Mouse (Mus musculus): ENCODE measurements around the gene Olfr483.

The Olfr483 gene

GRCm38 (mm10) chr7:108100549-108100948 is at the start of gene Olfr483:
TSS of gene Olfr483 (plus strand) at chr7:108100849.
- DNase-seq, result no peak

- no peak for DNase-seq
Observed at GRCm38 (mm10) chr7:108067246-108067645, 33.4 kb upstream of the Olfr483 start, which contains the start of gene Olfr480. TSS of gene Olfr480 (minus strand) at chr7:108067346.

GRCm38 (mm10) chr7:108079555-108079954 is 21.1 kb upstream of the Olfr483 start, which contains the start of gene Olfr481:
TSS of gene Olfr481 (plus strand) at chr7:108079855.
- no peak for DNase-seq

GRCm38 (mm10) chr7:108097486-108097885 is 3.2 kb upstream of the Olfr483 start, which contains the start of gene Olfr482:
TSS of gene Olfr482 (minus strand) at chr7:108097586.
- DNase-seq, result no peak

GRCm38 (mm10) chr7:108120681-108121080 is 20.0 kb downstream of the Olfr483 start:
- DNase-seq, result no peak

GRCm38 (mm10) chr7:108121416-108121815 is 20.8 kb downstream of the Olfr483 start:
- no peak for DNase-seq

GRCm38 (mm10) chr7:108127349-108127748 is 26.7 kb downstream of the Olfr483 start, which contains the start of gene Olfr484:
TSS of gene Olfr484 (minus strand) at chr7:108127449.
- no peak for DNase-seq

All from cerebellum, postnatal 14 days (tissue).